Mouse (Mus musculus): ENCODE results near the gene Ninj1. TPM values are rescaled to one million over a fixed set of nuclear protein-coding genes. Genes with fewer than 3 reads are reported as not detected.

Gene Ninj1
- polyA plus RNA-seq, 1 experiment from 2014 or later: 17.5 TPM

DNA sequence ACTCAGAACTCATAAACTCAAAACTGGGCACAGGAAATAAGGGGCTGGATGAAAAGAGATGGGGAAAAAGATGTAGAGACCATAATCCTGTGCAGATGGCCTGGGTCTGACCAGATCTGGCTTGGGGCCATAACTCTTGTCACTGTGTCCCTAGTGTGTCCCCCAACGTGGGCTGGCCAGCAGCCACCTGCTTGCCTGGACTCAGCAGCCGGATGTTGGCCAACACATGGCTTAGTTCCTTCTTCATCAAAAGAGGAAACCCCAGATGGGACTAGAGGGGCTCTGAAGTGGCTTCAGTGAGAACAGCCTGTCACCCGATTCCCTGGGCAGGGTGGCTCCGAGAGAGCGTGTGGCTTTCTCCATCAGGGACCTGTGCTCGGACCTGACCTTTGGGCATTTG lies 9.5 kb downstream of the Ninj1 start:
- WGBS: 88% methylated on average over 6 of the region's 6 CpGs
- no peaks in the 10 kb centered on the region for H3K36me3 ChIP-seq (ENCODE audit: control insufficient read depth, insufficient read depth, low read length)
- no peak overlapping the region for H3K9ac ChIP-seq (ENCODE audit: low read length)

DNA sequence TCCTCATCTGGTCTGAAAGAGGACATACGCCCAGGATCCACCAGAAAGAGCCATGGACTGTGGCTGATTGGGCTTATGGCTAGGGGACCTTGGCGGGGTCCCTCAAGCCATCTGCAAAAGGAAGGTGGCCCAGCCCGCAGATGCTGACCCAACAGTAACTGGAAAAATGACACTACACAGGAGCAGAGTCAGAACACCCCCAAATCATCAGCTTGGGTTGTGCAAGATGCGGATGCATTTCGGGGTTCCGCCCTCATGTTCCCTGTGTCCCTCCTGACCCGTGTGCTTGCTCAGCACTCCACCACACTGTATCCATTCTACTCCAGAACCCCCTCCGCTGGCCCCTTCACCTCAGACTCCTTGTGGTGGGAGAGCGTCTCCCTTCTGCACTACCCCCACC lies 11.4 kb downstream of the Ninj1 start:
- Histone ChIP-seq H3K9ac (ENCODE audit: low read length) (no peak overlapping the region), H3K27me3 (ENCODE audit: control insufficient read depth, insufficient read depth, low read length) (no peaks in the 10 kb centered on the region), H3K4me1 (ENCODE audit: control insufficient read depth, insufficient read depth, low read length) (no peaks in the 10 kb centered on the region), H3K9me3 (ENCODE audit: control insufficient read depth, low read length) (no peaks in the 10 kb centered on the region), H3K4me3 (ENCODE audit: low read depth, low read length) (no peak overlapping the region), H3K27ac (ENCODE audit: low read depth, low read length) (no peak overlapping the region), H3K4me2 (no peak overlapping the region), H3K36me3 (ENCODE audit: control insufficient read depth, insufficient read depth, low read length) (no peaks in the 10 kb centered on the region)
- 91% methylated on average over 9 of the region's 9 CpGs for WGBS
- no peak for ATAC-seq (ENCODE audit: low FRiP score)
- no peak for DNase-seq (ENCODE audit: low spot score, missing footprints)

More for the DNA sequence above, 9.5 kb downstream of the Ninj1 start:
- Histone ChIP-seq H3K4me1 (ENCODE audit: control insufficient read depth, insufficient read depth, low read length) (no peaks in the 10 kb centered on the region; the same call in 1 of the 2 replicates), H3K4me3 (ENCODE audit: low read depth, low read length) (no peak overlapping the region), H3K27ac (ENCODE audit: low read depth, low read length) (no peak overlapping the region), H3K4me2 (no peak overlapping the region), H3K9me3 (ENCODE audit: control insufficient read depth, low read length) (no peaks in the 10 kb centered on the region), H3K27me3 (ENCODE audit: control insufficient read depth, insufficient read depth, low read length) (no peaks in the 10 kb centered on the region)
- no peak for ATAC-seq (ENCODE audit: low FRiP score)
- no peak for DNase-seq (ENCODE audit: low spot score, missing footprints)

DNA sequence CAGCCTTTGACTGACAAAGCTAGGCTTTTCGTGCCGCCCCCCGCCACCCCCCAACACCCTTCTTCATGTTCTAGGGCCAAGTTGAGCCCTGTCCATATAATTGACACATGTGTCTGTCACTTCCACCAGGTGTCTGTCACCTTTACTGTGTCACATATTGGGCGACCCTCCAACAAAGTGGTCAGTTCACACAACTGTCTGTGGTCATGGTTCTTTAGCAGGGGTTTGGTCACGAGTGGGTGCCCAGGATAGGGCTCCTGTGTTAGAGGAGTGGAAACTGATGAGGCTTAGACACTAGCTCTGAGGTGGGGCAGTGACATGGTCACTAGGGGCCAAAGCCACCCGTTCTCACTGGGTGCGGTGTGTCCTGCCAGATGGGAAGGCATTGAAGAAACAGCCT lies 12.6 kb downstream of the Ninj1 start:
- Histone ChIP-seq H3K36me3 (ENCODE audit: control insufficient read depth, insufficient read depth, low read length) (no peaks in the 10 kb centered on the region), H3K4me1 (ENCODE audit: control insufficient read depth, insufficient read depth, low read length) (no peaks in the 10 kb centered on the region), H3K27me3 (ENCODE audit: control insufficient read depth, insufficient read depth, low read length) (no peaks in the 10 kb centered on the region), H3K9ac (ENCODE audit: low read length) (no peak overlapping the region), H3K27ac (ENCODE audit: low read depth, low read length) (no peak overlapping the region), H3K9me3 (ENCODE audit: control insufficient read depth, low read length) (no peaks in the 10 kb centered on the region), H3K4me2 (no peak overlapping the region), H3K4me3 (ENCODE audit: low read depth, low read length) (no peak overlapping the region)
- DNase-seq (ENCODE audit: low spot score, missing footprints): peak; percentile 53
- 87% methylated on average over 7 of the region's 7 CpGs for WGBS
- ATAC-seq (ENCODE audit: low FRiP score): no peak

DNA sequence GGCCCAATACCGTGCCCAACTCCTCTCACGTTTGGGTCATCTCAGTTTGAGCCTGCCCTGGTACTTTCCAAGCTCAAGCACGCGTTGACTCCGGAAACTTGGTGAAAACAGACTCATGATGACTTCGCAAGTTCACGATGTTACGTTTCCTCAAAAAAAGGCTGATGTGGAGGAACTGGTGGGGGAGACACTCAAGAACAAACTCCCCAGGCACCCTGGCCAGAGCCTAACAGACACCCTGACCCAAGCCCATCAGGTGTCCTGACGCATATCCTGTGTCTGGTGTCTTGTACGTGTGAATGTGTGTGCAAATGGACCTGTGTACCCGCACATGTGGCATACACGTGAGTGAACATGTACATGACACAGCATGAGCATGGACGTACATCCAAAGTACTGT lies 13.4 kb downstream of the Ninj1 start:
- Histone ChIP-seq H3K9me3 (ENCODE audit: control insufficient read depth, low read length) (no peaks in the 10 kb centered on the region), H3K9ac (ENCODE audit: low read length) (no peak overlapping the region), H3K36me3 (ENCODE audit: control insufficient read depth, insufficient read depth, low read length) (no peaks in the 10 kb centered on the region), H3K4me3 (ENCODE audit: low read depth, low read length) (no peak overlapping the region), H3K4me2 (no peak overlapping the region), H3K4me1 (ENCODE audit: control insufficient read depth, insufficient read depth, low read length) (no peaks in the 10 kb centered on the region), H3K27ac (ENCODE audit: low read depth, low read length) (no peak overlapping the region), H3K27me3 (ENCODE audit: control insufficient read depth, insufficient read depth, low read length) (no peaks in the 10 kb centered on the region)
- ATAC-seq (ENCODE audit: low FRiP score) (no peak), DNase-seq (ENCODE audit: low spot score, missing footprints) (peak; percentile 17)
- WGBS: 85% methylated on average over 13 of the region's 13 CpGs

DNA sequence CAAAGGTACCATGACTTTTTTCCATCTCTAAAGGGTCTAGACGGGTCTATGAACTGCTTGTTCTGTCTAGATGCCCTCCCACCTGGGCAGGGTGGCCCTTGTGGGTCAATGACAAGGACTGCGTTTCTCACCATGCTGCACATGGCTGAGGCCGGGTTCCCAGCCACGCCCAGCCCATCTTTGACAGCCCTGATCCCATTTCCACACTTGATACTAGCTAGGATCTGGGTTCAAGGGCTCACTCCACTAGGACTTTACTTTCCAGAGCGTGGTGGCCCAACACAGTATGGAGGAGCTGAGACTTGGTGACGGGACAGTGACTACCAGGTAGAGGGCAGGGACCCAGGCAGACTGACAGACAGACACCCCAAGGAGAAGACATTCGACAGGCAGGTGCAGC lies 15.3 kb downstream of the Ninj1 start:
- no peak overlapping the region for H3K27ac ChIP-seq (ENCODE audit: low read depth, low read length)
- ATAC-seq (ENCODE audit: low FRiP score) (no peak), DNase-seq (ENCODE audit: low spot score, missing footprints) (no peak)
- WGBS: 89% methylated on average over 7 of the region's 7 CpGs
- no peaks in the 10 kb centered on the region for H3K9me3 ChIP-seq (ENCODE audit: control insufficient read depth, low read length)
- no peaks in the 10 kb centered on the region for H3K4me1 ChIP-seq (ENCODE audit: control insufficient read depth, insufficient read depth, low read length)
- H3K4me3 ChIP-seq (ENCODE audit: low read depth, low read length): no peak overlapping the region
- no peak overlapping the region for H3K9ac ChIP-seq (ENCODE audit: low read length)
- no peak overlapping the region for H3K4me2 ChIP-seq
- H3K36me3 ChIP-seq (ENCODE audit: control insufficient read depth, insufficient read depth, low read length): no peaks in the 10 kb centered on the region
- no peaks in the 10 kb centered on the region for H3K27me3 ChIP-seq (ENCODE audit: control insufficient read depth, insufficient read depth, low read length)

DNA sequence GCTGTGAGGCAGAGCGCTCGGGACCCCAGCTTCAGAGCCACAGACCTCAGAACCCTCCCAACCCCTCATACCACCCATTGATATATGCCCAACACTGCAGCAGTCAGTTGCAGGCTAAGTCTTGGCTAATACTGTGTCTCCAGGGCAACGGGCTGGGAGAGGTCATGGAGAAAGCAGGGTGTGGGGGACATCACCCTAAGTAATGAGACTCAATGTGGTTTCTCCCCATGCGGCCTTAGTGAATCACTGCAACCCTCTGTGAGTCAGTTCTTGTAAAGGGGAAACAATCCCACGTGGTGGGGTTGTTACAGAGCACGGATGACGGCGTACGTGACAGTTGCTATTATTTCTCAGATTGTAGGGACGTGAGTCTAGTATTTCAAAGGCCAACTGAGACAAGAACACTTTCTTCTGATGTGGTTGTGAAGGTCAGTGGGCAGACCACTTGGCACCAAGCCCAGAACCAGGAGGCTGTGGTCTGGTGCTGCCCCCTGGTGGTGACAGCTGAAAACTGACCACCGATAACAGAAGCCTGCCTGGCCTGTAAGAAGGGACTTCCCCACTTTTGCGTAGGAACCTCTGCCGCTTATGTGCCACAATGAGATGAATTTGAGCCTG lies 18.2 kb downstream of the Ninj1 start:
- no peak overlapping the region for H3K9ac ChIP-seq (ENCODE audit: low read length)
- WGBS: 55% methylated on average over 13 of the region's 13 CpGs
- no peaks in the 10 kb centered on the region for H3K27me3 ChIP-seq (ENCODE audit: control insufficient read depth, insufficient read depth, low read length)
- H3K4me3 ChIP-seq (ENCODE audit: low read depth, low read length): no peak overlapping the region
- no peak overlapping the region for H3K4me2 ChIP-seq
- no peaks in the 10 kb centered on the region for H3K4me1 ChIP-seq (ENCODE audit: control insufficient read depth, insufficient read depth, low read length)
- no peaks in the 10 kb centered on the region for H3K36me3 ChIP-seq (ENCODE audit: control insufficient read depth, insufficient read depth, low read length)
- ATAC-seq (ENCODE audit: low FRiP score): peak; percentile 44
- H3K27ac ChIP-seq (ENCODE audit: low read depth, low read length): no peak overlapping the region
- no peaks in the 10 kb centered on the region for H3K9me3 ChIP-seq (ENCODE audit: control insufficient read depth, low read length)
- peak; percentile 98 for DNase-seq (ENCODE audit: low spot score, missing footprints)

DNA sequence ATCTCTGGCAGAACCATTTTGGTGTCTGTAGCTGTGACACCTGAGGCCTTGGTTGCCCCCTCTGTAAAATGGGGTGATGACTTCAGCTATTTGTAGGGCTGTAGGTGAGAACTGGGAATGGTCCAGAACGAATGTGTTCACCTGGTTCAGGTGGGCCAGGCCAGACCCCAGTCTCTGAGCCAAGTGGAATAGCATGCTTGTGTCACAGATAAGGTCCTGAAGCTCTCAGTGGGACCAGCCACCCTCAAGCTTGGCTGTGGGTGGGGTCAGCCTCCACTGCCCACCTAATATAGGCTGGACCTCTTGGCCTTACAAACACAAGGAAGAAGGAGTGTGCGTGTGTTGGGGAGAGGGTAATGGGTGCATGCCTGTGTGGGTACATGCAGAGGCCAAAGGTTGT lies 19.1 kb downstream of the Ninj1 start:
- Histone ChIP-seq H3K4me2 (no peak overlapping the region), H3K4me3 (ENCODE audit: low read depth, low read length) (no peak overlapping the region), H3K9ac (ENCODE audit: low read length) (no peak overlapping the region), H3K27me3 (ENCODE audit: control insufficient read depth, insufficient read depth, low read length) (no peaks in the 10 kb centered on the region), H3K27ac (ENCODE audit: low read depth, low read length) (no peak overlapping the region), H3K4me1 (ENCODE audit: control insufficient read depth, insufficient read depth, low read length) (peaks cover under 1% of the 10 kb centered on the region; the same call in 1 of the 2 replicates), H3K36me3 (ENCODE audit: control insufficient read depth, insufficient read depth, low read length) (no peaks in the 10 kb centered on the region), H3K9me3 (ENCODE audit: control insufficient read depth, low read length) (no peaks in the 10 kb centered on the region)
- DNase-seq (ENCODE audit: low spot score, missing footprints): no peak
- 87% methylated on average over 2 of the region's 2 CpGs for WGBS
- no peak for ATAC-seq (ENCODE audit: low FRiP score)

DNA sequence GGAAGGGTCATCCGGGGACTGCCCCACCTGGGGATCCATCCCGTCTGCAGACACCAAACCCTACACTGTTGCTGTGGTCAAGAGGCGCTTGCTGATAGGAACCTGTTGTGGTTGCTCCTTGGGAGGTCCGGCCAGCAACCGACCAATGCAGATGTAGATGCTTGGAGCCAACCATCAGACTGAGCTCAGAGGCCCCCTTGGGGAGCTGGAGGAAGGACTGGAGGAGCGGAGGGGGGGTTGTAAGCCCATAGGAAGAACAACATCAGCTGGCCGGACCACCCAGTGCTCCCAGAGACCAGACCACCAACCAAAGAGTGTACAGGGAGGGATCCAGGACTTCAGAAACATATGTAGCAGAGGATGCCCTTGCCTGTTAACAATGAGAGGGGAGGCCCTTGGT lies 22.0 kb downstream of the Ninj1 start:
- Histone ChIP-seq H3K4me1 (ENCODE audit: control insufficient read depth, insufficient read depth, low read length) (peaks cover 9% of the 10 kb centered on the region; the same call in 1 of the 2 replicates), H3K27ac (ENCODE audit: low read depth, low read length) (no peak overlapping the region), H3K27me3 (ENCODE audit: control insufficient read depth, insufficient read depth, low read length) (no peaks in the 10 kb centered on the region), H3K36me3 (ENCODE audit: control insufficient read depth, insufficient read depth, low read length) (no peaks in the 10 kb centered on the region), H3K9me3 (ENCODE audit: control insufficient read depth, low read length) (no peaks in the 10 kb centered on the region), H3K4me3 (ENCODE audit: low read depth, low read length) (no peak overlapping the region), H3K9ac (ENCODE audit: low read length) (no peak overlapping the region), H3K4me2 (no peak overlapping the region)
- 58% methylated on average over 7 of the region's 7 CpGs for WGBS
- ATAC-seq (ENCODE audit: low FRiP score) (no peak), DNase-seq (ENCODE audit: low spot score, missing footprints) (no peak)

DNA sequence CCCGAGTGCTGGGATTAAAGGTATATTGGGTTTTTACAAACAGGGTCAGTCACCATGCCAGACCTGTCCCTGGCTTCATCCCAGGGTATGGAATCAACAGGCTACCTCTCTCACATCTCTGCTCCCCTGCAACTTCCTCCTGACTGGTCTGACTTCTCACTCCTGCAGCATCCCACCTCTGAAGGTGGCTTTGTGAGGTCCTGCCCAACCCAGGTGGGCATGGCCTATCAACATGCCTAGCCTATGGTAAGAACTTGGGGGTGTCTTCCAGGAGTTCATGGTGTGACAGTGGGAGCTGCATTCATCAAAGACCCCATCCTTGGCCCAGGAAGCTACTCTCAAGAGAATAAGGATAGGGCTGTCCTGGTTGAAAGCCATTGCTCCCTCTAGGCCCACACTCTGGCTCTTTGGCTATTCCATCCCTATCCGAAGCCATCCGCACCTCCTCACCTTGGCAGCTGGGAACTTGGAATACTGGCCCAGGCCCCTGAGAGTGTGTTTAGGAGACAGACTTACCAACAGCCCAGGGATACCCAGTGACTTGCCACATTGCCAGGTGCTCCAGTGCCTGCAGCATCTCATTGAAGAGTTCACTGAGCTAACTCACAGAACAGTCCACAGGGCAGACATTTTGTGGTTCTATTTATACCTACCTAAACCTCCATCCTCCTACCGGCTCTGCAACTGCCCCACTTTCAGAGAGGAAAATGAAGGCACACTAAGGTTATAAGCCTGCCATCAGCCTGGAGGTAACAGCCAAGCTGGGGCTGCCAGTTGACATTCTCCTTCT lies 25.6 kb downstream of the Ninj1 start:
- no peak overlapping the region for H3K27ac ChIP-seq (ENCODE audit: low read depth, low read length)
- H3K9me3 ChIP-seq (ENCODE audit: control insufficient read depth, low read length): no peaks in the 10 kb centered on the region
- ATAC-seq (ENCODE audit: low FRiP score) (no peak), DNase-seq (ENCODE audit: low spot score, missing footprints) (peak; percentile 80)
- WGBS: 78% methylated on average over 4 of the region's 4 CpGs
- H3K4me1 ChIP-seq (ENCODE audit: control insufficient read depth, insufficient read depth, low read length): peaks cover 13% of the 10 kb centered on the region; the same call in 1 of the 2 replicates
- no peak overlapping the region for H3K4me2 ChIP-seq
- H3K27me3 ChIP-seq (ENCODE audit: control insufficient read depth, insufficient read depth, low read length): peaks cover 11% of the 10 kb centered on the region
- no peak overlapping the region for H3K4me3 ChIP-seq (ENCODE audit: low read depth, low read length)
- H3K9ac ChIP-seq (ENCODE audit: low read length): no peak overlapping the region
- no peaks in the 10 kb centered on the region for H3K36me3 ChIP-seq (ENCODE audit: control insufficient read depth, insufficient read depth, low read length)

Data from midbrain, embryonic 11.5 days (tissue).